Mouse (Mus musculus): ENCODE data around the gene Hist1h4a. TPM values are rescaled to one million over a fixed set of nuclear protein-coding genes. Genes with fewer than 3 reads are reported as not detected.
"Not testable (repeated sequence)": the region's sequence is repeated elsewhere in the genome, so short reads cannot be mapped to it uniquely, and the experiment has no call there.

Hist1h4a gene
- polyA plus RNA-seq, 1 experiment from 2014 or later = not detected

DNA sequence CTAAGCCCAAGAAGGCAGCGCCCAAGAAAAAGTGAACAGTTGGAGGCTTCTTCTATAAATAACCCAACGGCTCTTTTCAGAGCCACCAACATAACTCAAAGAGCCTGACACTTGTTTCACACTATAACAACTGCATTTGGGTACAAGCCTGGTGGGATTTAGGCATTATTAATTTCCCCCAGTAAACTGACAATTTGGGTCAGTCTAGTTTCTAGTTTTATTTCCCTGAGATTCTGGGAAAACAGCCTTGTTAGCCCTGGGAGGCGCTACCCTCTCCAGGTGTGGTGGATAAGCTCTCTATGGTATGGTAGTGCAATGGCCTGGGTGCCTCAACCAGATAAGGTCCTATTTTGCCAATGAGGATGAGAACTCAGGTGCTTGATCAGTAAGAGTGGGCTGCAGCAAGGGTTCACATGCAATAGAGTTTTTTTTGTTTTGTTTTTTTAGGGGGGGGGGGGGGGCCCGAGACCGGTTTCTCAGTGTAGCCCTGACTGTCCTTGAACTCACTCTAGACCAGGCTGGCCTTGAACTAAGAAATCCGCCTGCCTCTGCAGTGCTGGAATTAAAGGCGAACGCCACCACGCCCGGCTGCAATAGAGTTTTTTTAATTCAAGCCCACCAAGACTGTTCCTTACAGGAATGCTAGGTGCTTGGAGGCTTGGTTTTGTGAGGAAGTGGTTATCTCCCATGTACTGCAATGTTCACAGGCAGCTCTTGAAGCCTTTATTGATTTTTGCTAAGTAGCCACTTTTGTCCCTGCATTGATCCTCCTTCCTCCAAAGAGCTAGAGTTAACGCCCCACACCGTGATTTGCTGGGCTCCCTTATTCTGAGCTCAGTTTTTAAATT, 3.5 kb upstream of the Hist1h4a start:
- Histone ChIP-seq H3K9me3 (no peaks in the 10 kb centered on the region), H3K36me3 (no peaks in the 10 kb centered on the region), H3K4me1 (replicated peaks) (peaks cover 41% of the 10 kb centered on the region), H3K27ac (peak overlapping the region; percentile 94), H3K4me3 (peak overlapping the region; percentile 66), H3K27me3 (ENCODE audit: insufficient read depth, poor library complexity, severe bottlenecking) (no peaks in the 10 kb centered on the region)
- 34% methylated on average over 12 of the region's 12 CpGs for WGBS
- DNase-seq (ENCODE audit: low spot score) = peak; percentile 47

DNA sequence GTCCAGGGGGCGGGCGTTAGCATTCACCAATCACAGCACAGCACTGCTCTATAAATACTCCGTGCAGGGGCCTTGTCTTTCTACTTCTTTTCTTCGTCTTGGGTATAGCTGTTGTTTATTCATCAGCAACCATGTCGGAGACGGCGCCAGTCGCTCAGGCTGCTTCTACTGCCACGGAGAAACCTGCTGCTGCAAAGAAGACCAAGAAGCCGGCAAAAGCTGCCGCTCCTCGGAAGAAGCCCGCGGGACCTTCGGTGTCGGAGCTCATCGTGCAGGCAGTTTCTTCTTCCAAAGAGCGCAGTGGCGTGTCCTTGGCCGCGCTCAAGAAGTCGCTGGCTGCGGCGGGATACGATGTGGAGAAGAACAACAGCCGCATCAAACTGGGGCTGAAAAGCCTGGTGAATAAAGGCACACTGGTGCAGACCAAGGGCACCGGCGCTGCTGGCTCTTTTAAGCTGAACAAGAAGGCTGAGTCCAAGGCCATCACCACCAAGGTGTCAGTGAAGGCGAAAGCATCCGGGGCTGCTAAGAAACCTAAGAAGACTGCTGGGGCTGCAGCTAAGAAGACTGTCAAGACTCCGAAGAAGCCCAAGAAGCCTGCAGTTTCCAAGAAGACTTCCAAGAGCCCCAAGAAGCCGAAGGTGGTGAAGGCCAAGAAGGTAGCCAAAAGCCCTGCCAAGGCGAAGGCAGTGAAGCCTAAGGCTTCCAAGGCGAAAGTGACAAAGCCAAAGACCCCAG, 2.7 kb upstream of the Hist1h4a start, which contains the start of gene Hist1h1a:
TSS of gene Hist1h1a (plus strand) at position 81 of the 738 bp plus-strand sequence.
- peak within 1 kb of the TSS; percentile 94 for H3K27ac ChIP-seq
- H3K4me3 ChIP-seq = peak within 1 kb of the TSS; percentile 66
- H3K36me3 ChIP-seq = no peaks in the 10 kb centered on the region
- no peaks in the 10 kb centered on the region for H3K9me3 ChIP-seq
- DNase-seq (ENCODE audit: low spot score) = peak; percentile 90
- H3K27me3 ChIP-seq (ENCODE audit: insufficient read depth, poor library complexity, severe bottlenecking) = no peaks in the 10 kb centered on the region
- H3K4me1 ChIP-seq (replicated peaks) = peaks cover 43% of the 10 kb centered on the region
- 4% methylated on average over 34 of the region's 34 CpGs for WGBS

GRCm38 (mm10) chr13:23763242-23763585, 2.2 kb upstream of the Hist1h4a start:
- Histone ChIP-seq H3K4me3 (peak overlapping the region; percentile 66), H3K4me1 (replicated peaks) (peaks cover 46% of the 10 kb centered on the region), H3K27ac (peak overlapping the region; percentile 94), H3K36me3 (no peaks in the 10 kb centered on the region), H3K27me3 (ENCODE audit: insufficient read depth, poor library complexity, severe bottlenecking) (no peaks in the 10 kb centered on the region), H3K9me3 (no peaks in the 10 kb centered on the region)
- no peak for DNase-seq (ENCODE audit: low spot score)
- 2% methylated on average over 10 of the region's 10 CpGs for WGBS

- peak within 1 kb of the TSS; percentile 94 for H3K27ac ChIP-seq
- under 1% methylated on average over 33 of the region's 52 CpGs for whole genome bisulfite sequencing
- H3K4me1 ChIP-seq (replicated peaks) = peaks cover 56% of the 10 kb centered on the region
These were observed 1.1 kb upstream of the Hist1h4a start, which contains the start of gene Hist1h3a for GRCm38 (mm10) chr13:23761871-23762821. TSS of gene Hist1h3a (minus strand) at chr13:23762386.

DNA sequence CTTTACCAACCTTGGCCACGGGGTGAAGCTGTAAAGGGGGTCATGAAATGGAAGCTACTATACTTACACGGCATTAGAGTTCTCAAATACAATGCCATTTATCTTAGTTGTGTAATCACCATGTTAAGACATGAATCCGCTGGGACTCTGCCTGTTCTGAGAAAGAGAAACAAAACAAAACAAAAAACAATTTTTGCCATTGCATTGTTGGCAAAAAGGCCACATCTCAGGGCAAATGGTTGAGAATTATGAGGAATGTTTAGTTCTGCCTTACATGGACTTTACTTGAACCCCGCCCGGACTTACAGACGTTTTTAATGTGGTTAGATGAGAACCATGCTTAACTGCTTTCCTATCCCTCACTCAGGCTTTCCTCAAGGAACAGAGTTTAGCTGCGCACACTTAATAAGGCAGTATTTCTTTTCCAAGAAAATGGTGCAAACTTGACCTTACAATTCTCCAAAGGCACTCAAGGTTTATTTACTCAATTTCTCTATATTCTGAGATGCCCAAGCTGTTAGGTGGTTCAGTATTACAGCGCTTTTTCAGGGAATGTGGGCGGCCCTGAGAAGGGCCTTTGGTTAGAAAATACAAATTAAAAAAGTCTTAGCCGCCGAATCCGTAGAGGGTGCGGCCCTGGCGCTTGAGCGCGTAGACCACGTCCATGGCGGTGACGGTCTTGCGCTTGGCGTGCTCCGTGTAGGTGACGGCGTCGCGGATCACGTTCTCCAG, 624 bp downstream of the Hist1h4a start:
- peaks cover 57% of the 10 kb centered on the region for H3K4me1 ChIP-seq (replicated peaks)
- H3K4me3 ChIP-seq = peak overlapping the region; percentile 66
- no peaks in the 10 kb centered on the region for H3K9me3 ChIP-seq
- no peaks in the 10 kb centered on the region for H3K27me3 ChIP-seq (ENCODE audit: insufficient read depth, poor library complexity, severe bottlenecking)
- 2% methylated on average over 22 of the region's 27 CpGs for WGBS
- DNase-seq (ENCODE audit: low spot score) = peak; percentile 47
- no peaks in the 10 kb centered on the region for H3K36me3 ChIP-seq
- H3K27ac ChIP-seq = peak overlapping the region; percentile 94

More at GRCm38 (mm10) chr13:23761871-23762821, 1.1 kb upstream of the Hist1h4a start, which contains the start of gene Hist1h3a:
- H3K36me3 ChIP-seq; H3K9me3 ChIP-seq; H3K27me3 ChIP-seq (ENCODE audit: insufficient read depth, poor library complexity, severe bottlenecking): not testable (repeated sequence)
- peak within 1 kb of the TSS; percentile 66 for H3K4me3 ChIP-seq
- DNase-seq (ENCODE audit: low spot score) = peak; percentile 74

GRCm38 (mm10) chr13:23759916-23760239, 1.2 kb downstream of the Hist1h4a start:
- DNase-seq (ENCODE audit: low spot score) = no peak
- H3K9me3 ChIP-seq = no peaks in the 10 kb centered on the region
- peaks cover 55% of the 10 kb centered on the region for H3K4me1 ChIP-seq (replicated peaks)
- 74% methylated on average over 1 of the region's 1 CpGs for WGBS
- H3K36me3 ChIP-seq = no peaks in the 10 kb centered on the region
- peak overlapping the region; percentile 94 for H3K27ac ChIP-seq
- H3K4me3 ChIP-seq = peak overlapping the region; percentile 66
- H3K27me3 ChIP-seq (ENCODE audit: insufficient read depth, poor library complexity, severe bottlenecking) = no peaks in the 10 kb centered on the region

DNA sequence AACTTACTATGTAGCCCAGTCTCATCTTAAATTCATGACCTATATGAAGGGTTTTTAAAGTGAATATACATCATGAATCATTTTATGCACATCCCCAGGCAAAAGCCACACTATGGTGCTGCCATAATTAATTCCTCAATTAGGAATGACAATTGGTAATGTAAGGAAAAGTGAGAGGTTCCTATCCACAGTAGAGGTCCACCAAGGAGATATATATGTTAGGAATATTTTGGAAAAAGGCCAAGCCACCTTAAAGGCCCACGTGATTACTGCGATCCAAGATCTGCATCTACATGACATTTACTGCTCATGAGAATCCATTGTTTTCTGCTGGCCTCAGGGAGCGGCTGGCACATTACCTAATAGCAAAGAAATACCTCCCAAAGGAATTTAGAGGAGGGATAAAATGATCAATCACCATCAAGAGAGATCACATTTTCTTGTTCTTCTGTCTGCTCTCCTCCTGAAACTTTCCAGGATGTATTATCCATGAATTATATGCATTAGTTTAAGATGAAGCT, 1.7 kb downstream of the Hist1h4a start:
- Histone ChIP-seq H3K9me3 (no peaks in the 10 kb centered on the region), H3K4me3 (0 out of 2 replicates have a peak overlapping the region, but pooled peaks have one; percentile 66), H3K27me3 (ENCODE audit: insufficient read depth, poor library complexity, severe bottlenecking) (no peaks in the 10 kb centered on the region), H3K27ac (peak overlapping the region; percentile 94), H3K4me1 (replicated peaks) (peaks cover 49% of the 10 kb centered on the region), H3K36me3 (no peaks in the 10 kb centered on the region)
- 75% methylated on average over 3 of the region's 3 CpGs for WGBS
- DNase-seq (ENCODE audit: low spot score) = no peak

DNA sequence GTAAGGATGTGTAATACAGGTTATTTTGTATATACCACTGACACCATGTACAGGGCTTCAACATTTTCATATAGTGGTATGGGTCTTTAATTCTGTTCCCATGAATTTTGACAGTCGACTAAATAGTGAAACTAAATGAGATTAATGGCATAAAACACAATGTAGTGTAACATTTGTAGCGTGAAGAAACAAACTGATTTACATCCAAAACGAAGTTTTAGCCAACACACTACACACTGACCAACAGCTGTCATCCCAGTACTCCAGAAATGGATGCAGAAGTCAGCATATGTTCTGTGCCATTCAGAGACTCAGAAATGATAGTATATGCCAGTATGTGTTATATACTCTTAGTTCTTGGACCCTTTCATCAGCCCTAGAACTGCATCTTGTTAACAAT, 3.1 kb downstream of the Hist1h4a start:
- no peak for DNase-seq (ENCODE audit: low spot score)
- 54% methylated on average over 3 of the region's 3 CpGs for WGBS
- no peaks in the 10 kb centered on the region for H3K9me3 ChIP-seq
- H3K27ac ChIP-seq = peak overlapping the region; percentile 90
- H3K4me1 ChIP-seq (replicated peaks) = peaks cover 43% of the 10 kb centered on the region
- no peaks in the 10 kb centered on the region for H3K36me3 ChIP-seq
- H3K4me3 ChIP-seq = peak overlapping the region; percentile 51
- H3K27me3 ChIP-seq (ENCODE audit: insufficient read depth, poor library complexity, severe bottlenecking) = no peaks in the 10 kb centered on the region

- Histone ChIP-seq H3K27me3 (ENCODE audit: insufficient read depth, poor library complexity, severe bottlenecking) (no peaks in the 10 kb centered on the region), H3K4me3 (peak overlapping the region; percentile 51), H3K36me3 (no peaks in the 10 kb centered on the region), H3K4me1 (replicated peaks) (peaks cover 41% of the 10 kb centered on the region), H3K27ac (peak overlapping the region; percentile 90), H3K9me3 (no peaks in the 10 kb centered on the region)
- DNase-seq (ENCODE audit: low spot score) = peak; percentile 68
- WGBS = 2% methylated on average over 18 of the region's 23 CpGs
These were observed 3.7 kb downstream of the Hist1h4a start for GRCm38 (mm10) chr13:23757211-23757773.

DNA sequence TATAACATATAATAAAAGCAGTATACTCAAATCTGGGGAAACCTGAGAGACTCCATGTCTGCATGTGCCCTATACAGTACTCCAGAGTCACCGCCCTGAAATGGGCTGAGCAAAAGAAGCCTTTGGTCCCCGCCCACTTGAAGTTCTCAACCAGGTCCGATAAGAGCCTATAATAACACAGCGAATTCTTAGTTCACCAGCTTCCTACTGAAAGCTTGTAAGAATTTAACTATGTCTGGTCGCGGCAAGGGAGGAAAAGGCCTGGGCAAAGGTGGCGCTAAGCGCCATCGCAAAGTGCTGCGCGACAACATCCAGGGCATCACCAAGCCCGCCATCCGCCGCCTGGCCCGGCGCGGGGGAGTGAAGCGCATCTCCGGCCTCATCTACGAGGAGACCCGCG, 4.2 kb downstream of the Hist1h4a start, which contains the start of gene Hist1h4b:
TSS of gene Hist1h4b (plus strand) at position 224 of the 400 bp plus-strand sequence.
- Histone ChIP-seq H3K27ac (peak within 1 kb of the TSS; percentile 90), H3K4me3 (peak within 1 kb of the TSS; percentile 51), H3K36me3 (no peaks in the 10 kb centered on the region), H3K9me3 (no peaks in the 10 kb centered on the region), H3K27me3 (ENCODE audit: insufficient read depth, poor library complexity, severe bottlenecking) (no peaks in the 10 kb centered on the region), H3K4me1 (replicated peaks) (peaks cover 46% of the 10 kb centered on the region)
- WGBS = under 1% methylated on average over 20 of the region's 22 CpGs
- peak; percentile 92 for DNase-seq (ENCODE audit: low spot score)

DNA sequence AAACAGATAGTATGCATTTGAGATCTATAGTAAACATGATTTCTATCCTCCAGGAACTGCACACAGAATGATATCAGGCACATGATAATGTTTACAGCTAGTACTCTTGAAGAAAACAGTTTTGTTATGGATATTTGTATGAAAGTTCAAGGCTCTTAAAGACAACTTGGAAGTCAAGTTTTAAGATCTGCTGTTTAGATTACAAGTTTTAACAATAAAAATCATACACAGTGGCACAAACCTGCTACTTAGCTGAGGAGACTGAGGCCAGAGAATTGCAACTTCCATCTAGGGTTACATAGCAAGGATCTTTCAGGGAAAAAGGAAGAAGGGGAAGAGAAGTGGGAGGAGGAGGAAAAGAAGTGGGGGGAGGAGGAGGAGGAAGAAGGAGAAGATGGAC, 6.0 kb downstream of the Hist1h4a start:
- no peak for DNase-seq (ENCODE audit: low spot score)
- Histone ChIP-seq H3K4me1 (replicated peaks) (peaks cover 37% of the 10 kb centered on the region), H3K36me3 (no peaks in the 10 kb centered on the region), H3K4me3 (no peak overlapping the region), H3K27ac (peak overlapping the region; percentile 90), H3K27me3 (ENCODE audit: insufficient read depth, poor library complexity, severe bottlenecking) (no peaks in the 10 kb centered on the region), H3K9me3 (no peaks in the 10 kb centered on the region)
